Mouse (Mus musculus): Measurements from ENCODE around the gene Eif3m. TPM values are rescaled to one million over a fixed set of nuclear protein-coding genes. Genes with fewer than 3 reads are reported as not detected.

Eif3m gene
- 212 TPM for polyA plus RNA-seq (2014; fragmentation: Illumina TruSeq; extraction: RNeasy Lipid Tissue Mini Kit (QIAGEN cat#74804); ENCODE audit: low read depth, low replicate concordance)

DNA sequence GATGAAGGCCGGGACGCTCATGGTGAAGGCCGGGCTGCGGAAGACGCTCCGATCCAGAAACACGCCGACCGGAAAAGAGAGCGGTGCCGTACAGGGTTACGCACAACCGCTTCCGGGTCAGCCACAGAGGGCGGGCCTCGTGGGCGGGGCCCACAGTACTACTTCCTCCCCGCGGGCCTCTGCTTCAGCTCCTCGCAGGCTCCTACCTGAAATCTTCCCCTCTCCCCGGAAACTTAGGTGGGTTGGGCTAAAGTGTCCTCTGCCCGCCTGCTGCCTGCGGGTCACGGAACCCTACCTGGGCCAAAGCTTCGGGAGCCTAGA lies at the start of gene Eif3m:
Gene Eif3m (minus strand): TSS at position 114 of the 321 bp plus-strand sequence.

Other genes with a start within 250 kb of the Eif3m start
- 11.7 TPM for gene Qser1, start 200.3 kb downstream of the Eif3m start, polyA plus RNA-seq (2014; fragmentation: Illumina TruSeq; extraction: RNeasy Lipid Tissue Mini Kit (QIAGEN cat#74804); ENCODE audit: low read depth, low replicate concordance)
- 0.37 TPM for gene Prrg4, start 167.2 kb downstream of the Eif3m start, polyA plus RNA-seq (2014; fragmentation: Illumina TruSeq; extraction: RNeasy Lipid Tissue Mini Kit (QIAGEN cat#74804); ENCODE audit: low read depth, low replicate concordance)
- gene Ccdc73, start 149.3 kb downstream of the Eif3m start, polyA plus RNA-seq (2014; fragmentation: Illumina TruSeq; extraction: RNeasy Lipid Tissue Mini Kit (QIAGEN cat#74804); ENCODE audit: low read depth, low replicate concordance), result 11.6 TPM
- gene Gm11060, start 74.9 kb upstream of the Eif3m start, polyA plus RNA-seq (2014; fragmentation: Illumina TruSeq; extraction: RNeasy Lipid Tissue Mini Kit (QIAGEN cat#74804); ENCODE audit: low read depth, low replicate concordance), result not detected
- 0.40 TPM for gene Wt1, start 109.4 kb upstream of the Eif3m start, polyA plus RNA-seq (2014; fragmentation: Illumina TruSeq; extraction: RNeasy Lipid Tissue Mini Kit (QIAGEN cat#74804); ENCODE audit: low read depth, low replicate concordance)
- 37.8 TPM for gene Them7, start 207.2 kb upstream of the Eif3m start, polyA plus RNA-seq (2014; fragmentation: Illumina TruSeq; extraction: RNeasy Lipid Tissue Mini Kit (QIAGEN cat#74804); ENCODE audit: low read depth, low replicate concordance)